Mouse (Mus musculus): Measurements from ENCODE around the gene Wdr62. TPM values are rescaled to one million over a fixed set of nuclear protein-coding genes. Genes with fewer than 3 reads are reported as not detected.

Gene Wdr62
- total and polyA plus RNA-seq, 2 experiments: 0.55 to 5.9 TPM

GRCm38 (mm10) chr7:30235625-30236024 is 44.6 kb downstream of the Wdr62 start, which contains the start of gene Ovol3:
Gene Ovol3, minus strand, starts transcription at chr7:30235725.
- no peak for DNase-seq (ENCODE audit: extremely low read depth, low read depth, low spot score)
- H3K4me1 ChIP-seq (ENCODE audit: control insufficient read depth, insufficient read depth, low read length): peaks cover 13% of the 10 kb centered on the region
- no peaks in the 10 kb centered on the region for H3K36me3 ChIP-seq (ENCODE audit: control insufficient read depth, insufficient read depth, low read length)
- H3K79me2 ChIP-seq (ENCODE audit: control insufficient read depth, insufficient read depth, low read length): no peaks in the 10 kb centered on the region
- no peak within 1 kb of the TSS for H3K9ac ChIP-seq (ENCODE audit: low read depth, low read length)
- peak within 1 kb of the TSS; percentile 37 for H3K27ac ChIP-seq (replicated peaks; ENCODE audit: insufficient read depth, low read depth, low read length)
- WGBS: 90% methylated on average over 4 of the region's 4 CpGs
- H3K27me3 ChIP-seq (ENCODE audit: control insufficient read depth, insufficient read depth, low read length): no peaks in the 10 kb centered on the region
- TF ChIP-seq CTCF (IDR thresholded peaks at IDR 0.05; ENCODE audit: low read depth, low read length) (no peak), POLR2A (IDR thresholded peaks at IDR 0.05; ENCODE audit: extremely low read depth, insufficient read depth, low read length) (no peak)
- no peak within 1 kb of the TSS for H3K4me3 ChIP-seq (ENCODE audit: insufficient read depth, low read depth, low read length)

GRCm38 (mm10) chr7:30235091-30235490 is 45.1 kb downstream of the Wdr62 start:
- Histone ChIP-seq H3K27ac (replicated peaks; ENCODE audit: insufficient read depth, low read depth, low read length) (peak overlapping the region; percentile 37), H3K9ac (ENCODE audit: low read depth, low read length) (no peak overlapping the region), H3K79me2 (ENCODE audit: control insufficient read depth, insufficient read depth, low read length) (no peaks in the 10 kb centered on the region), H3K4me1 (ENCODE audit: control insufficient read depth, insufficient read depth, low read length) (peaks cover 13% of the 10 kb centered on the region), H3K27me3 (ENCODE audit: control insufficient read depth, insufficient read depth, low read length) (no peaks in the 10 kb centered on the region), H3K4me3 (ENCODE audit: insufficient read depth, low read depth, low read length) (no peak overlapping the region), H3K36me3 (ENCODE audit: control insufficient read depth, insufficient read depth, low read length) (no peaks in the 10 kb centered on the region)
- TF ChIP-seq CTCF (IDR thresholded peaks at IDR 0.05; ENCODE audit: low read depth, low read length) (no peak), POLR2A (IDR thresholded peaks at IDR 0.05; ENCODE audit: extremely low read depth, insufficient read depth, low read length) (no peak)
- no peak for DNase-seq (ENCODE audit: extremely low read depth, low read depth, low spot score)
- WGBS: 83% methylated on average over 8 of the region's 8 CpGs

- H3K27ac ChIP-seq (replicated peaks; ENCODE audit: insufficient read depth, low read depth, low read length): peak overlapping the region; percentile 78
- H3K4me3 ChIP-seq (ENCODE audit: insufficient read depth, low read depth, low read length): no peak overlapping the region
- TF ChIP-seq POLR2A (IDR thresholded peaks at IDR 0.05; ENCODE audit: extremely low read depth, insufficient read depth, low read length): no peak
- TF ChIP-seq CTCF (IDR thresholded peaks at IDR 0.05; ENCODE audit: low read depth, low read length): no peak
- no peaks in the 10 kb centered on the region for H3K79me2 ChIP-seq (ENCODE audit: control insufficient read depth, insufficient read depth, low read length)
- DNase-seq (ENCODE audit: extremely low read depth, low read depth, low spot score): peak; percentile 97
- peaks cover 13% of the 10 kb centered on the region for H3K4me1 ChIP-seq (ENCODE audit: control insufficient read depth, insufficient read depth, low read length)
- WGBS: 29% methylated on average over 15 of the region's 15 CpGs
- no peaks in the 10 kb centered on the region for H3K36me3 ChIP-seq (ENCODE audit: control insufficient read depth, insufficient read depth, low read length)
- H3K27me3 ChIP-seq (ENCODE audit: control insufficient read depth, insufficient read depth, low read length): no peaks in the 10 kb centered on the region
- H3K9ac ChIP-seq (ENCODE audit: low read depth, low read length): no peak overlapping the region
Measured at GRCm38 (mm10) chr7:30234276-30234858, 45.9 kb downstream of the Wdr62 start.

GRCm38 (mm10) chr7:30233387-30233786 is 46.8 kb downstream of the Wdr62 start:
- H3K36me3 ChIP-seq (ENCODE audit: control insufficient read depth, insufficient read depth, low read length): no peaks in the 10 kb centered on the region; the same call in 1 of the 2 replicates
- WGBS: 38% methylated on average over 20 of the region's 20 CpGs
- H3K27me3 ChIP-seq (ENCODE audit: control insufficient read depth, insufficient read depth, low read length): no peaks in the 10 kb centered on the region
- peak overlapping the region; percentile 78 for H3K27ac ChIP-seq (replicated peaks; ENCODE audit: insufficient read depth, low read depth, low read length)
- H3K4me1 ChIP-seq (ENCODE audit: control insufficient read depth, insufficient read depth, low read length): peaks cover 13% of the 10 kb centered on the region
- DNase-seq (ENCODE audit: extremely low read depth, low read depth, low spot score): peak; percentile 78
- no peaks in the 10 kb centered on the region for H3K79me2 ChIP-seq (ENCODE audit: control insufficient read depth, insufficient read depth, low read length)
- peak overlapping the region; percentile 6 for H3K9ac ChIP-seq (ENCODE audit: low read depth, low read length)
- peak overlapping the region; percentile 23; the same call in 1 of the 2 replicates for H3K4me3 ChIP-seq (ENCODE audit: insufficient read depth, low read depth, low read length)
- TF ChIP-seq POLR2A (IDR thresholded peaks at IDR 0.05; ENCODE audit: extremely low read depth, insufficient read depth, low read length): no peak
- no peak for TF ChIP-seq CTCF (IDR thresholded peaks at IDR 0.05; ENCODE audit: low read depth, low read length)

- Histone ChIP-seq H3K4me1 (ENCODE audit: control insufficient read depth, insufficient read depth, low read length) (peaks cover 13% of the 10 kb centered on the region), H3K27me3 (ENCODE audit: control insufficient read depth, insufficient read depth, low read length) (no peaks in the 10 kb centered on the region), H3K36me3 (ENCODE audit: control insufficient read depth, insufficient read depth, low read length) (no peaks in the 10 kb centered on the region; the same call in 1 of the 2 replicates), H3K4me3 (ENCODE audit: insufficient read depth, low read depth, low read length) (peak overlapping the region; percentile 67), H3K79me2 (ENCODE audit: control insufficient read depth, insufficient read depth, low read length) (no peaks in the 10 kb centered on the region), H3K27ac (replicated peaks; ENCODE audit: insufficient read depth, low read depth, low read length) (peak overlapping the region; percentile 77), H3K9ac (ENCODE audit: low read depth, low read length) (peak overlapping the region; percentile 80)
- WGBS: 2% methylated on average over 24 of the region's 24 CpGs
- no peak for TF ChIP-seq POLR2A (IDR thresholded peaks at IDR 0.05; ENCODE audit: extremely low read depth, insufficient read depth, low read length)
- peak; percentile 74 for TF ChIP-seq CTCF (IDR thresholded peaks at IDR 0.05; ENCODE audit: low read depth, low read length)
- DNase-seq (ENCODE audit: extremely low read depth, low read depth, low spot score): peak; percentile 76
Measured at GRCm38 (mm10) chr7:30232631-30233148, 47.5 kb downstream of the Wdr62 start.

Data from liver, adult 2 months (tissue).